Mouse (Mus musculus) limb, embryonic 15.5 days (tissue): ENCODE results near the gene Vps13d. TPM values are rescaled to one million over a fixed set of nuclear protein-coding genes. Genes with fewer than 3 reads are reported as not detected.

Source experiments
- ATAC-seq: fragments of 200-750 bp; cut with Nextera tagmentation; 2 replicates; pipeline ENCODE4 v1.8.0; 2017; ENCODE audit warnings: low read depth, moderate TSS enrichment; ENCODE audit not compliant: insufficient number of reproducible peaks, low FRiP score, low TSS enrichment
- H3K27ac ChIP-seq: fragments of 300-500 bp; sonication (generic); 2 replicates; pipeline ENCODE4 v1.5.1; 2015; ENCODE audit warnings: moderate library complexity, mild to moderate bottlenecking, inconsistent platforms
- H3K27me3 ChIP-seq: fragments of 300-500 bp; sonication (generic); 2 replicates; pipeline ENCODE4 v1.6.1; 2015; ENCODE audit warnings: inconsistent platforms
- H3K36me3 ChIP-seq: fragments of 300-500 bp; sonication (generic); 2 replicates; pipeline ENCODE4 v1.6.1; 2015; ENCODE audit warnings: inconsistent platforms
- H3K4me1 ChIP-seq: fragments of 300-500 bp; sonication (generic); 2 replicates; pipeline ENCODE4 v1.6.1; 2015; ENCODE audit warnings: inconsistent platforms
- H3K4me2 ChIP-seq: fragments of 300-500 bp; sonication (generic); 2 replicates; pipeline ENCODE4 v1.6.1; 2015; ENCODE audit warnings: mild to moderate bottlenecking, inconsistent platforms
- H3K4me3 ChIP-seq: fragments of 300-500 bp; sonication (generic); 2 replicates; pipeline ENCODE4 v1.5.1; 2015; ENCODE audit warnings: mild to moderate bottlenecking, inconsistent platforms
- H3K9ac ChIP-seq: fragments of 300-500 bp; sonication (generic); 2 replicates; pipeline ENCODE4 v1.6.1; 2015; ENCODE audit warnings: inconsistent platforms
- H3K9me3 ChIP-seq: fragments of 300-500 bp; sonication (generic); 2 replicates; pipeline ENCODE4 v1.6.1; 2016; ENCODE audit warnings: inconsistent platforms
- WGBS: fragments of 180-500 bp; shearing (Covaris S2); methylation state at CpG from one replicate; pipeline ENCODE4 v1.1.7; 2015; 5-methylcytosine and 5-hydroxymethylcytosine counted together
- polyA plus RNA-seq: library from polyadenylated mRNA; unstranded; fragments of >200 nt; fragmentation: Nextera tagmentation; extraction: Ambion mirVana; gene quantifications from 2 replicates; pipeline ENCODE4 v1.2.1, GENCODE M21; 2015

The Vps13d gene
- polyA plus RNA-seq, 1 experiment from 2014 or later, result 11.1 TPM

- WGBS, result 74% methylated on average over 7 of the region's 7 CpGs
- no peaks in the 10 kb centered on the region for H3K36me3 ChIP-seq
- no peak overlapping the region for H3K4me3 ChIP-seq
- no peaks in the 10 kb centered on the region for H3K9me3 ChIP-seq
- no peak overlapping the region for H3K9ac ChIP-seq
- peaks cover 21% of the 10 kb centered on the region for H3K4me1 ChIP-seq
- no peak for ATAC-seq
- H3K27me3 ChIP-seq, result no peaks in the 10 kb centered on the region
- no peak overlapping the region for H3K27ac ChIP-seq
- H3K4me2 ChIP-seq, result no peak overlapping the region
Observed at GRCm38 (mm10) chr4:144951859-144952258, 242.9 kb downstream of the Vps13d start.

GRCm38 (mm10) chr4:144950883-144951282, 243.9 kb downstream of the Vps13d start:
- peaks cover 21% of the 10 kb centered on the region for H3K4me1 ChIP-seq

GRCm38 (mm10) chr4:144950327-144950711, 244.5 kb downstream of the Vps13d start:
- H3K9ac ChIP-seq, result no peak overlapping the region
- ATAC-seq, result no peak
- WGBS, result 57% methylated on average over 3 of the region's 3 CpGs

More at GRCm38 (mm10) chr4:144950883-144951282, 243.9 kb downstream of the Vps13d start:
- H3K9ac ChIP-seq, result no peak overlapping the region
- no peak overlapping the region for H3K4me2 ChIP-seq
- 81% methylated on average over 3 of the region's 3 CpGs for WGBS
- H3K27ac ChIP-seq, result no peak overlapping the region
- no peaks in the 10 kb centered on the region for H3K9me3 ChIP-seq
- ATAC-seq, result no peak
- H3K36me3 ChIP-seq, result no peaks in the 10 kb centered on the region
- H3K27me3 ChIP-seq, result no peaks in the 10 kb centered on the region
- H3K4me3 ChIP-seq, result no peak overlapping the region

GRCm38 (mm10) chr4:144949441-144950326, 245.1 kb downstream of the Vps13d start:
- no peaks in the 10 kb centered on the region for H3K27me3 ChIP-seq
- 22% methylated on average over 9 of the region's 9 CpGs for WGBS

More at GRCm38 (mm10) chr4:144950327-144950711, 244.5 kb downstream of the Vps13d start:
- H3K4me1 ChIP-seq, result peaks cover 21% of the 10 kb centered on the region
- no peak overlapping the region for H3K4me2 ChIP-seq
- no peaks in the 10 kb centered on the region for H3K36me3 ChIP-seq
- H3K27me3 ChIP-seq, result no peaks in the 10 kb centered on the region
- no peaks in the 10 kb centered on the region for H3K9me3 ChIP-seq
- peak overlapping the region; percentile 58 for H3K27ac ChIP-seq
- no peak overlapping the region for H3K4me3 ChIP-seq

GRCm38 (mm10) chr4:144947738-144948390, 246.9 kb downstream of the Vps13d start:
- H3K27me3 ChIP-seq, result no peaks in the 10 kb centered on the region
- H3K4me2 ChIP-seq, result no peak overlapping the region
- H3K4me3 ChIP-seq, result no peak overlapping the region
- 56% methylated on average over 6 of the region's 6 CpGs for WGBS
- peaks cover 21% of the 10 kb centered on the region for H3K4me1 ChIP-seq
- no peak overlapping the region for H3K27ac ChIP-seq
- no peak overlapping the region for H3K9ac ChIP-seq
- no peaks in the 10 kb centered on the region for H3K36me3 ChIP-seq
- no peak for ATAC-seq
- no peaks in the 10 kb centered on the region for H3K9me3 ChIP-seq

More at GRCm38 (mm10) chr4:144949441-144950326, 245.1 kb downstream of the Vps13d start:
- Histone ChIP-seq H3K4me2 (no peak overlapping the region), H3K9ac (no peak overlapping the region), H3K27ac (peak overlapping the region; percentile 63), H3K4me3 (no peak overlapping the region), H3K4me1 (peaks cover 21% of the 10 kb centered on the region), H3K36me3 (no peaks in the 10 kb centered on the region), H3K9me3 (no peaks in the 10 kb centered on the region)
- peak; percentile 52; the same call in 1 of the 2 replicates for ATAC-seq

GRCm38 (mm10) chr4:144943273-144943672, 251.5 kb downstream of the Vps13d start:
- 70% methylated on average over 5 of the region's 5 CpGs for WGBS

GRCm38 (mm10) chr4:144942433-144942832, 252.4 kb downstream of the Vps13d start:
- Histone ChIP-seq H3K27me3 (no peaks in the 10 kb centered on the region), H3K4me2 (no peak overlapping the region), H3K4me3 (no peak overlapping the region), H3K9ac (no peak overlapping the region), H3K27ac (no peak overlapping the region), H3K4me1 (0 out of 2 replicates have a peak, but pooled peaks cover 4% of the 10 kb centered on the region), H3K36me3 (no peaks in the 10 kb centered on the region), H3K9me3 (no peaks in the 10 kb centered on the region)
- WGBS, result 94% methylated on average over 3 of the region's 3 CpGs
- no peak for ATAC-seq

More at GRCm38 (mm10) chr4:144943273-144943672, 251.5 kb downstream of the Vps13d start:
- ATAC-seq, result no peak
- H3K27me3 ChIP-seq, result no peaks in the 10 kb centered on the region
- 0 out of 2 replicates have a peak, but pooled peaks cover 9% of the 10 kb centered on the region for H3K4me1 ChIP-seq
- H3K4me2 ChIP-seq, result no peak overlapping the region
- H3K9me3 ChIP-seq, result no peaks in the 10 kb centered on the region
- H3K4me3 ChIP-seq, result no peak overlapping the region
- no peak overlapping the region for H3K27ac ChIP-seq
- H3K36me3 ChIP-seq, result no peaks in the 10 kb centered on the region
- no peak overlapping the region for H3K9ac ChIP-seq

GRCm38 (mm10) chr4:144940796-144941462, 253.9 kb downstream of the Vps13d start:
- no peak overlapping the region for H3K9ac ChIP-seq
- 65% methylated on average over 13 of the region's 13 CpGs for WGBS
- no peak overlapping the region for H3K4me3 ChIP-seq
- ATAC-seq, result no peak
- no peaks in the 10 kb centered on the region for H3K27me3 ChIP-seq
- no peak overlapping the region for H3K27ac ChIP-seq
- H3K4me1 ChIP-seq, result 0 out of 2 replicates have a peak, but pooled peaks cover 4% of the 10 kb centered on the region
- H3K9me3 ChIP-seq, result no peaks in the 10 kb centered on the region
- H3K4me2 ChIP-seq, result no peak overlapping the region
- no peaks in the 10 kb centered on the region for H3K36me3 ChIP-seq

GRCm38 (mm10) chr4:144939847-144940411, 254.9 kb downstream of the Vps13d start:
- no peak overlapping the region for H3K9ac ChIP-seq
- no peaks in the 10 kb centered on the region for H3K27me3 ChIP-seq
- 79% methylated on average over 4 of the region's 4 CpGs for WGBS

GRCm38 (mm10) chr4:144936563-144937154, 258.1 kb downstream of the Vps13d start:
- WGBS, result 92% methylated on average over 3 of the region's 3 CpGs
- H3K36me3 ChIP-seq, result no peaks in the 10 kb centered on the region
- no peaks in the 10 kb centered on the region for H3K9me3 ChIP-seq
- no peak overlapping the region for H3K4me3 ChIP-seq
- no peak for ATAC-seq
- H3K27ac ChIP-seq, result no peak overlapping the region
- H3K9ac ChIP-seq, result no peak overlapping the region
- no peaks in the 10 kb centered on the region for H3K27me3 ChIP-seq
- H3K4me1 ChIP-seq, result 0 out of 2 replicates have a peak, but pooled peaks cover 4% of the 10 kb centered on the region
- H3K4me2 ChIP-seq, result no peak overlapping the region

More at GRCm38 (mm10) chr4:144939847-144940411, 254.9 kb downstream of the Vps13d start:
- Histone ChIP-seq H3K9me3 (no peaks in the 10 kb centered on the region), H3K4me3 (no peak overlapping the region), H3K4me2 (no peak overlapping the region), H3K27ac (no peak overlapping the region), H3K4me1 (0 out of 2 replicates have a peak, but pooled peaks cover 4% of the 10 kb centered on the region), H3K36me3 (no peaks in the 10 kb centered on the region)
- no peak for ATAC-seq

- H3K4me3 ChIP-seq, result no peak overlapping the region
- H3K36me3 ChIP-seq, result no peaks in the 10 kb centered on the region
- WGBS, result 7% methylated on average over 1 of the region's 1 CpGs
- no peaks in the 10 kb centered on the region for H3K9me3 ChIP-seq
- peaks cover 17% of the 10 kb centered on the region for H3K4me1 ChIP-seq
- no peak overlapping the region for H3K4me2 ChIP-seq
- H3K27me3 ChIP-seq, result no peaks in the 10 kb centered on the region
- H3K27ac ChIP-seq, result no peak overlapping the region
- no peak for ATAC-seq
- no peak overlapping the region for H3K9ac ChIP-seq
Observed at GRCm38 (mm10) chr4:144934501-144934900, 260.3 kb downstream of the Vps13d start.
